Mouse (Mus musculus) CH12.LX (cell line): ENCODE data around the gene Ppt1. TPM values are rescaled to one million over a fixed set of nuclear protein-coding genes. Genes with fewer than 3 reads are reported as not detected.

Experiments used
- DNase-seq: peaks from one replicate; pipeline ENCODE4 v3.0.0-alpha.2; 2013; ENCODE audit errors: extremely low read depth
- H3K27ac ChIP-seq: 2 replicates; pipeline ENCODE4 v1.5.1; 2012; ENCODE audit warnings: low read depth, mild to moderate bottlenecking, control low read depth, moderate library complexity; ENCODE audit not compliant: insufficient read depth
- H3K27me3 ChIP-seq: replicated peaks from 2 replicates; pipeline ENCODE3; 2012; ENCODE audit warnings: inconsistent platforms
- H3K36me3 ChIP-seq, 2 experiments: replicated peaks in 1 of 2; 2 replicates each; pipeline versions ENCODE3 to v1.6.1; 2012; ENCODE audit warnings: inconsistent platforms in 1 of 2, low read length in 1 of 2, mild to moderate bottlenecking in 1 of 2, mixed read lengths in 1 of 2, moderate library complexity in 1 of 2; ENCODE audit not compliant: control insufficient read depth in 1 of 2, insufficient read depth in 1 of 2
- H3K4me1 ChIP-seq, 2 experiments: 2 replicates each; pipeline ENCODE4 v1.6.1; 2012; ENCODE audit warnings: inconsistent platforms in 1 of 2, moderate library complexity in 1 of 2; ENCODE audit not compliant: insufficient read depth in 2 of 2, control insufficient read depth in 1 of 2
- H3K4me2 ChIP-seq: 2 replicates; pipeline ENCODE4 v1.6.1; 2012; ENCODE audit warnings: low read depth, mild to moderate bottlenecking, control low read depth; ENCODE audit not compliant: poor library complexity, insufficient read depth, severe bottlenecking
- H3K4me3 ChIP-seq, 3 experiments: fragments of 150-350 bp in 1 of 3; sonication (generic) in 1 of 3; replicated peaks in 1 of 3; 2 replicates each; pipeline versions ENCODE3 to v1.5.1; 2011 to 2012; ENCODE audit warnings: low read depth in 2 of 3, low read length in 2 of 3, mild to moderate bottlenecking in 2 of 3, moderate library complexity in 2 of 3, control low read depth in 1 of 3, improper control_type of control experiment in 1 of 3, inconsistent platforms in 1 of 3, mixed read lengths in 1 of 3; ENCODE audit not compliant: poor library complexity in 1 of 3
- H3K79me2 ChIP-seq: replicated peaks from 2 replicates; pipeline ENCODE4 v1.6.1; 2012; ENCODE audit warnings: mild to moderate bottlenecking, moderate library complexity; ENCODE audit not compliant: control insufficient read depth, poor library complexity, insufficient read depth, severe bottlenecking; ENCODE audit errors: extremely low read depth
- H3K9ac ChIP-seq: 2 replicates; pipeline ENCODE4 v1.6.1; 2012; ENCODE audit warnings: low read depth, mild to moderate bottlenecking, control low read depth, moderate library complexity; ENCODE audit not compliant: insufficient read depth
- H3K9me3 ChIP-seq: replicated peaks from 2 replicates; pipeline ENCODE3; 2012; ENCODE audit warnings: low read length, inconsistent platforms, mixed read lengths
- BHLHE40 ChIP-seq: IDR thresholded peaks from 2 replicates; pipeline ENCODE4 v1.6.1; 2011; ENCODE audit warnings: mild to moderate bottlenecking, low read depth, low read length, improper control_type of control experiment
- CHD1 ChIP-seq: IDR thresholded peaks from 2 replicates; pipeline ENCODE4 v1.6.1; 2012; ENCODE audit warnings: low read depth, low read length, improper control_type of control experiment, inconsistent platforms
- CTCF ChIP-seq, 2 experiments: IDR thresholded peaks in 1 of 2; conservative IDR thresholded peaks in 1 of 2; 2 replicates each; pipeline ENCODE4 v1.5.1; 2011 to 2012; ENCODE audit warnings: low read depth in 2 of 2, low read length in 2 of 2, improper control_type of control experiment in 1 of 2, inconsistent platforms in 1 of 2, mild to moderate bottlenecking in 1 of 2, moderate library complexity in 1 of 2
- ELF1 ChIP-seq: IDR thresholded peaks from 2 replicates; pipeline ENCODE4 v1.6.1; 2014; ENCODE audit warnings: low read depth, mild to moderate bottlenecking, inconsistent platforms, low read length, improper control_type of control experiment
- GABPA ChIP-seq: IDR thresholded peaks from 2 replicates; pipeline ENCODE4 v1.6.1; 2012; ENCODE audit warnings: low read depth, low read length, improper control_type of control experiment, inconsistent platforms; ENCODE audit not compliant: insufficient replicate concordance
- HCFC1 ChIP-seq: IDR thresholded peaks from 2 replicates; pipeline ENCODE4 v1.6.1; 2012; ENCODE audit warnings: low read depth, mild to moderate bottlenecking, inconsistent platforms, low read length, improper control_type of control experiment
- JUN ChIP-seq: IDR thresholded peaks from 2 replicates; pipeline ENCODE4 v1.6.1; 2011; ENCODE audit warnings: low read depth, mild to moderate bottlenecking, low read length, improper control_type of control experiment, moderate library complexity; ENCODE audit not compliant: insufficient read depth
- JUND ChIP-seq: conservative IDR thresholded peaks from 2 replicates; pipeline ENCODE4 v1.6.1; 2011; ENCODE audit warnings: low read depth, low read length, improper control_type of control experiment
- MAFK ChIP-seq: IDR thresholded peaks from 2 replicates; pipeline ENCODE4 v1.6.1; 2011; ENCODE audit warnings: low read length, improper control_type of control experiment; ENCODE audit not compliant: insufficient replicate concordance
- MAZ ChIP-seq: IDR thresholded peaks from 2 replicates; pipeline ENCODE4 v1.6.1; 2012; ENCODE audit warnings: low read depth, mild to moderate bottlenecking, inconsistent platforms, low read length, improper control_type of control experiment, moderate library complexity
- MXI1 ChIP-seq: IDR thresholded peaks from 2 replicates; pipeline ENCODE4 v1.6.1; 2011; ENCODE audit warnings: mild to moderate bottlenecking, low read depth, low read length, improper control_type of control experiment
- MYC ChIP-seq: IDR thresholded peaks from 2 replicates; pipeline ENCODE4 v1.6.1; 2011; ENCODE audit warnings: low read depth, mild to moderate bottlenecking, improper control_type of control experiment, low read length
- NELFE ChIP-seq: IDR thresholded peaks from 2 replicates; pipeline ENCODE4 v1.6.1; 2011; ENCODE audit warnings: low read depth, low read length, improper control_type of control experiment
- PAX5 ChIP-seq: IDR thresholded peaks from 2 replicates; pipeline ENCODE4 v1.6.1; 2012; ENCODE audit warnings: low read length, inconsistent platforms, mixed read lengths
- POLR2AphosphoS2 ChIP-seq: IDR thresholded peaks from 2 replicates; pipeline ENCODE4 v1.6.1; 2011; ENCODE audit warnings: low read depth, low read length, improper control_type of control experiment
- RAD21 ChIP-seq: IDR thresholded peaks from 2 replicates; pipeline ENCODE4 v1.6.1; 2011; ENCODE audit warnings: low read depth, mild to moderate bottlenecking, low read length, improper control_type of control experiment, moderate library complexity
- RCOR1 ChIP-seq: conservative IDR thresholded peaks from 2 replicates; pipeline ENCODE4 v1.6.1; 2012; ENCODE audit warnings: low read depth, mild to moderate bottlenecking, inconsistent platforms, low read length, improper control_type of control experiment
- SIN3A ChIP-seq: IDR thresholded peaks from 2 replicates; pipeline ENCODE4 v1.6.1; 2012; ENCODE audit warnings: low read length, improper control_type of control experiment, inconsistent platforms
- TBP ChIP-seq: conservative IDR thresholded peaks from 2 replicates; pipeline ENCODE4 v1.6.1; 2011; ENCODE audit warnings: low read depth, low read length, improper control_type of control experiment
- dilution Hi-C: fragments of 300-500 bp; cut with MboI; formaldehyde crosslinking; loops from 2 replicates; pipeline ENCODE4 v1.14.3; 2020; ENCODE audit warnings: low sequenced_read_pairs; ENCODE audit not compliant: extremely low pct_unique_long_range_greater_than_20kb, extremely low pct_ligation_motif_present
- in situ Hi-C: fragments of 300-500 bp; cut with MboI; formaldehyde crosslinking; loops from 3 replicates; pipeline ENCODE4 v1.14.3; 2019; ENCODE audit warnings: low sequenced_read_pairs, low pct_ligation_motif_present, low pct_unique_long_range_greater_than_20kb, mixed read lengths
- polyA plus RNA-seq: library from polyadenylated mRNA; unstranded; fragments of >175 nt; gene quantifications from 2 replicates; pipeline ENCODE4 v1.2.1, GENCODE M21; 2012; ENCODE audit warnings: low read depth; ENCODE audit not compliant: insufficient read length
- total RNA-seq, 2 experiments: library from RNA; depleted of rRNA; stranded (reverse); fragments of 300-350 nt in 1 of 2; fragments of >200 nt in 1 of 2; gene quantifications; 2 replicates each; pipeline ENCODE4 v1.2.3; 2012 to 2014

Ppt1 gene
- total and polyA plus RNA-seq, 3 experiments, result 23.8 to 30.7 (median 23.9) TPM

- dilution Hi-C loops, result no loop called here
- H3K36me3 ChIP-seq, result peaks cover 34 to 59% of the 10 kb centered on the region in 2 experiments
- no peak for TF ChIP-seq BHLHE40
- TF ChIP-seq, all 38 proteins: peak for 0
- no peak overlapping the region for H3K9ac ChIP-seq
- H3K4me3 ChIP-seq, result no peak overlapping the region
- no peak overlapping the region for H3K4me2 ChIP-seq
- in situ Hi-C loops, result no loop called here
- no peak overlapping the region for H3K27ac ChIP-seq
- H3K4me1 ChIP-seq, result peaks cover 26 to 86% of the 10 kb centered on the region in 2 experiments
- no peaks in the 10 kb centered on the region for H3K9me3 ChIP-seq
- no peak for DNase-seq
- no peaks in the 10 kb centered on the region for H3K27me3 ChIP-seq
- H3K79me2 ChIP-seq, result peaks cover 65% of the 10 kb centered on the region
Observed at GRCm38 (mm10) chr4:122873512-122873911, 37.5 kb downstream of the Ppt1 start.

- Histone ChIP-seq H3K36me3 (peaks cover 9 to 37% of the 10 kb centered on the region in 2 experiments), H3K27ac (no peak overlapping the region), H3K4me1 (peaks cover 8 to 75% of the 10 kb centered on the region in 2 experiments; a peak in 3 of 4 replicates), H3K4me2 (no peak overlapping the region)
- DNase-seq, result peak; percentile 70
- in situ Hi-C loops, result no loop called here
- no peak for TF ChIP-seq MAFK
- TF ChIP-seq CTCF (conservative IDR thresholded peaks at IDR 0.05 in 1 of 2, IDR thresholded peaks at IDR 0.05 in 1 of 2; ENCODE audit: low read depth in 2 of 2, low read length in 2 of 2), result peak in 1 of 2 experiments; percentile 43; a peak in 2 of 4 replicates
- no peak for TF ChIP-seq RCOR1
- no peak for TF ChIP-seq POLR2AphosphoS2
- TF ChIP-seq, all 38 proteins: peak for 1
- H3K9ac ChIP-seq, result no peak overlapping the region
- H3K79me2 ChIP-seq, result peaks cover 89% of the 10 kb centered on the region
- no peaks in the 10 kb centered on the region for H3K9me3 ChIP-seq
- no peaks in the 10 kb centered on the region for H3K27me3 ChIP-seq
- no peak overlapping the region for H3K4me3 ChIP-seq
- dilution Hi-C loops, result no loop called here
Observed at GRCm38 (mm10) chr4:122878333-122879070, 42.5 kb downstream of the Ppt1 start.

GRCm38 (mm10) chr4:122882544-122882943 is 46.5 kb downstream of the Ppt1 start:
- no peak overlapping the region for H3K27ac ChIP-seq
- dilution Hi-C loops (no loop called here), in situ Hi-C loops (no loop called here)
- DNase-seq, result no peak
- TF ChIP-seq ELF1 (no peak), MXI1 (no peak), GABPA (no peak), PAX5 (no peak), MAFK (no peak), MAZ (no peak), SIN3A (no peak), RAD21 (no peak), TBP (no peak), JUN (no peak), HCFC1 (no peak), NELFE (no peak), MYC (no peak), JUND (no peak), CHD1 (no peak)
- peaks cover 5 to 66% of the 10 kb centered on the region in 2 experiments; a peak in 3 of 4 replicates for H3K4me1 ChIP-seq
- no peak overlapping the region for H3K4me3 ChIP-seq
- H3K36me3 ChIP-seq, result peaks cover 0 to 9% of the 10 kb centered on the region in 2 experiments
- no peak overlapping the region; the same call in 1 of the 2 replicates for H3K4me2 ChIP-seq
- H3K27me3 ChIP-seq, result no peaks in the 10 kb centered on the region
- H3K9ac ChIP-seq, result no peak overlapping the region
- H3K79me2 ChIP-seq, result peaks cover 70% of the 10 kb centered on the region
- H3K9me3 ChIP-seq, result no peaks in the 10 kb centered on the region
